8 mouse cellular contexts compared by ENCODE assay signal in the genomic region with DNA sequence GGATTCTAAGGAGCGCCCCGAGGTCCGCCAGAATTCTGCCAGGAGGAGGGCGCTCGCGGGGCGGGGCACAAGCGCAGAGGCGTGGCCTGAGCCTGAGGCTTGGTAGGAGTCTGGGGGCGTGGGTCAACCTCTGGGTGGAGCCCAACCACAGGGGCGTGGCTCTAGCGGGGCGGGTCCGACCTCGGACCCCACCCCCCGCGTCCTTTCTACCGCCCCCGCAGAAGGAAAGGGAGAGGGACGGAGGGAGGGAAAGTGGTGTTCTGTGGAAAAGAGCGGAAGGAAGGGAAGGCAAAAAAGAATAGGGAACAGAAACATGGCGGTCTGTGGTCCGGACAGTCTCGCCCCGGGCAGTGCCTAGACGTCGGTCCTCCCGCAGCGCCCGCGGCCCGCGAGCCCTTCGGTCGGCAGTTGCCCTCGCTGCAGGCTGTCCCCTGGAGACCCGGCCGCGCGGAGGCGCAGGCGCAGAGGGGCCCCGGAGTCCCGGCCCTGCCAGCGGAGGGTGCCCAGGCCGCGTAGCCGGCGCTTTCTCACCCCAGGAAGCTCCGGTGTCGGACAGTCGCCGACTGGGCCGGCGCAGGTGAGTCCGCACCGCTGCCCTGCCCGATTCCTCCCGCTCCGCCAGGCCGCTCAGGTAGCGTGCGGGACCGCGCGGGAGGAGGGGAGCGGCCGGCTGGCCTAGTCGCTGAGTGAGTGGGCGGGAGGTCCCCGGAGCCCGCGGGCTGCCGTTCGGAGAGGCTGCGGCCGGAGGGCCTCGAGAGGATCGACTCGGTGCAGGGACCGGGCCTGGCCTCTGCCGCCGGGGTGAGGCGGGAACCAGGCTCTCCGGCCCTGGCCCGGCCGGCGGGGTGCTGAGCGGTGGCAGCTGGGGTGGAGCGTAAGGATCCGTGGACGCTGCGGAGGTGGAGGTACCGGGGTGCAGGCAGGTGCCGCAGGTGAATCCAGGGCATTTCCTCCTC. TPM values are rescaled to one million over a fixed set of nuclear protein-coding genes. Genes with fewer than 3 reads are reported as not detected.
A peak's percentile ranks its signal among the peaks of the same experiment; 100 is the strongest.
DNase-seq lines count a peak whose midpoint lies in the region; ATAC-seq lines count a peak whose summit lies in the region.

A gene (plus strand): TSS at position 220 of the 956 bp plus-strand sequence.

- ATAC-seq in hindbrain, embryonic 15.5 days (ENCODE audit: low FRiP score, low read depth), result peak; percentile 96

- H3K9ac ChIP-seq in hindbrain, embryonic 15.5 days, result peak within 1 kb of the TSS; percentile 88

- under 1% methylated on average over 94 of the region's 95 CpGs for WGBS in hindbrain, embryonic 15.5 days

- DNase-seq in R1 (ENCODE audit: low read depth, low spot score), result peak; percentile 94
- DNase-seq in cerebellum, postnatal 25 days, result peak; percentile 90 to 96
- DNase-seq in frontal cortex, postnatal 25 days (ENCODE audit: low spot score in 2 of 2), result peak; percentile 64 to 77
- DNase-seq in left cerebral cortex, adult 11 months (ENCODE audit: low spot score), result peak; percentile 77
- peak; percentile 96 to 97 for DNase-seq in lung, postnatal 4 days
- DNase-seq in retina, postnatal 7 days (ENCODE audit: low read depth, low spot score), result peak; percentile 86
- peak; percentile 89 for DNase-seq in urinary bladder, adult 2 months (ENCODE audit: low spot score)

- H3K4me3 ChIP-seq in hindbrain, embryonic 15.5 days, result peak within 1 kb of the TSS; percentile 91

- no peaks in the 10 kb centered on the region for H3K27me3 ChIP-seq in hindbrain, embryonic 15.5 days

- H3K9me3 ChIP-seq in hindbrain, embryonic 15.5 days, result no peaks in the 10 kb centered on the region

- peak within 1 kb of the TSS; percentile 82 for H3K4me2 ChIP-seq in hindbrain, embryonic 15.5 days

- peak within 1 kb of the TSS; percentile 71 for H3K27ac ChIP-seq in hindbrain, embryonic 15.5 days (replicated peaks)

- H3K36me3 ChIP-seq in hindbrain, embryonic 15.5 days, result no peaks in the 10 kb centered on the region

- peaks cover 16% of the 10 kb centered on the region for H3K4me1 ChIP-seq in hindbrain, embryonic 15.5 days (replicated peaks)

RNA-seq across cellular contexts. Expression of the gene that starts here (rescaled TPM):
- 3.1 and 3.4 TPM in 2 replicates for polyA plus RNA-seq in hindbrain, embryonic 15.5 days (2015; fragmentation: Nextera tagmentation; extraction: Ambion mirVana)
- polyA plus RNA-seq in urinary bladder, adult 2 months (2012; rRNA removed), result 12.5 and 15.2 TPM in 2 replicates

Comparison
In these comparisons a context has a peak if more than half of its experiments do, and no peak if none do; other contexts are left out.
1. Peak in every context shown above with its lines: DNase-seq, ATAC-seq, H3K4me3 ChIP-seq and H3K27ac ChIP-seq.